Mouse (Mus musculus) embryo, embryonic 10 days (tissue): ENCODE measurements around the gene Cmtm2a.
"Not testable (repeated sequence)": the region's sequence is repeated elsewhere in the genome, so short reads cannot be mapped to it uniquely, and the experiment has no call there.

Experiments used
- DNase-seq: peaks from one replicate; pipeline ENCODE4 v3.0.0-alpha.2; 2015; ENCODE audit warnings: low spot score

Cmtm2a gene

GRCm38 (mm10) chr8:104294396-104294795 lies 1.4 kb upstream of the Cmtm2a start:
- no peak for DNase-seq

- DNase-seq: no peak
Observed at GRCm38 (mm10) chr8:104268937-104269440, 24.0 kb downstream of the Cmtm2a start.

GRCm38 (mm10) chr8:104268368-104268767 lies 24.6 kb downstream of the Cmtm2a start:
- no peak for DNase-seq

- not testable (repeated sequence) for DNase-seq
Observed at GRCm38 (mm10) chr8:104264271-104264935, 28.6 kb downstream of the Cmtm2a start.

GRCm38 (mm10) chr8:104261802-104262201 lies 31.2 kb downstream of the Cmtm2a start:
- not testable (repeated sequence) for DNase-seq

- DNase-seq: peak; percentile 29
Observed at GRCm38 (mm10) chr8:104253016-104253415, 40.0 kb downstream of the Cmtm2a start.

GRCm38 (mm10) chr8:104251461-104251860 lies 41.5 kb downstream of the Cmtm2a start:
- peak; percentile 7 for DNase-seq

GRCm38 (mm10) chr8:104250439-104251367 lies 42.3 kb downstream of the Cmtm2a start, which contains the start of gene Cklf:
TSS of gene Cklf (plus strand) at chr8:104250861.
- DNase-seq: peak; percentile 88

GRCm38 (mm10) chr8:104249442-104249996 lies 43.5 kb downstream of the Cmtm2a start:
- no peak for DNase-seq

GRCm38 (mm10) chr8:104248276-104248675 lies 44.7 kb downstream of the Cmtm2a start, which contains the start of gene Tk2:
TSS of gene Tk2 (minus strand) at chr8:104248558.
- peak; percentile 80 for DNase-seq

- DNase-seq: no peak
Observed at GRCm38 (mm10) chr8:104247908-104248275, 45.1 kb downstream of the Cmtm2a start.

- no peak for DNase-seq
Observed at GRCm38 (mm10) chr8:104247054-104247907, 45.7 kb downstream of the Cmtm2a start.

- DNase-seq: no peak
Observed at GRCm38 (mm10) chr8:104246621-104247020, 46.4 kb downstream of the Cmtm2a start.

- DNase-seq: no peak
Observed at GRCm38 (mm10) chr8:104242038-104242644, 50.8 kb downstream of the Cmtm2a start.

GRCm38 (mm10) chr8:104239418-104239861 lies 53.5 kb downstream of the Cmtm2a start:
- DNase-seq: no peak

- peak; percentile 61 for DNase-seq
Observed at GRCm38 (mm10) chr8:104234573-104234972, 58.4 kb downstream of the Cmtm2a start.

- no peak for DNase-seq
Observed at GRCm38 (mm10) chr8:104232919-104233318, 60.1 kb downstream of the Cmtm2a start.

- DNase-seq: no peak
Observed at GRCm38 (mm10) chr8:104232039-104232438, 60.9 kb downstream of the Cmtm2a start.
